Mouse (Mus musculus) embryonic facial prominence, embryonic 14.5 days (tissue): ENCODE measurements around the gene Cox7a2l. TPM values are rescaled to one million over a fixed set of nuclear protein-coding genes. Genes with fewer than 3 reads are reported as not detected.

Experiments
- ATAC-seq: fragments of 200-750 bp; cut with Nextera tagmentation; 2 replicates; pipeline ENCODE4 v1.8.0; 2017; ENCODE audit warnings: low read depth, moderate number of reproducible peaks, moderate TSS enrichment
- DNase-seq: peaks from one replicate; pipeline ENCODE4 v3.0.0-alpha.2; 2015; ENCODE audit warnings: low spot score
- H3K27ac ChIP-seq: fragments of 300-500 bp; sonication (generic); replicated peaks from 2 replicates; pipeline ENCODE4 v1.5.1; 2014; ENCODE audit warnings: low read depth, mild to moderate bottlenecking, low read length, moderate library complexity
- H3K27me3 ChIP-seq: fragments of 300-500 bp; sonication (generic); replicated peaks from 2 replicates; pipeline ENCODE4 v1.6.1; 2014; ENCODE audit warnings: low read length; ENCODE audit not compliant: control insufficient read depth, insufficient read depth
- H3K36me3 ChIP-seq: fragments of 300-500 bp; sonication (generic); 2 replicates; pipeline ENCODE4 v1.6.1; 2014; ENCODE audit warnings: low read length, mixed read lengths; ENCODE audit not compliant: control insufficient read depth, insufficient read depth
- H3K4me1 ChIP-seq: fragments of 300-500 bp; sonication (generic); 2 replicates; pipeline ENCODE4 v1.6.1; 2014; ENCODE audit warnings: antibody characterized with exemption, low read length; ENCODE audit not compliant: control insufficient read depth, insufficient read depth
- H3K4me2 ChIP-seq: fragments of 300-500 bp; sonication (generic); 2 replicates; pipeline ENCODE4 v1.6.1; 2014; ENCODE audit warnings: low read depth, mild to moderate bottlenecking, low read length, moderate library complexity, mixed read lengths
- H3K4me3 ChIP-seq: fragments of 300-500 bp; sonication (generic); 2 replicates; pipeline ENCODE4 v1.5.1; 2014; ENCODE audit warnings: low read depth, mild to moderate bottlenecking, low read length
- H3K9ac ChIP-seq: fragments of 300-500 bp; sonication (generic); 2 replicates; pipeline ENCODE4 v1.6.1; 2014; ENCODE audit warnings: low read depth, mild to moderate bottlenecking, low read length, moderate library complexity, mixed read lengths
- H3K9me3 ChIP-seq: fragments of 300-500 bp; sonication (generic); 2 replicates; pipeline ENCODE4 v1.6.1; 2016; ENCODE audit warnings: low read length; ENCODE audit not compliant: control insufficient read depth
- WGBS: fragments of 180-500 bp; shearing (Covaris S2); extraction: QIAGEN DNeasy Blood & Tissue Kit; methylation state at CpG from one replicate; pipeline ENCODE4 v1.1.7; 2014; 5-methylcytosine and 5-hydroxymethylcytosine counted together
- polyA plus RNA-seq: library from polyadenylated mRNA; unstranded; fragments of >200 nt; fragmentation: Nextera tagmentation; extraction: Ambion mirVana; gene quantifications from 2 replicates; pipeline ENCODE4 v1.2.1, GENCODE M21; 2014

The Cox7a2l gene
- polyA plus RNA-seq, 1 experiment from 2014 or later: 193 TPM

GRCm38 (mm10) chr17:83482817-83483536 lies 34.2 kb downstream of the Cox7a2l start:
- DNase-seq (no peak), ATAC-seq (no peak)
- no peaks in the 10 kb centered on the region for H3K4me1 ChIP-seq
- no peaks in the 10 kb centered on the region for H3K27me3 ChIP-seq
- H3K36me3 ChIP-seq: peaks cover 38% of the 10 kb centered on the region
- H3K4me3 ChIP-seq: no peak overlapping the region
- no peak overlapping the region for H3K9ac ChIP-seq
- 86% methylated on average over 7 of the region's 7 CpGs for WGBS
- H3K9me3 ChIP-seq: no peaks in the 10 kb centered on the region
- H3K27ac ChIP-seq: no peak overlapping the region
- no peak overlapping the region for H3K4me2 ChIP-seq

- Histone ChIP-seq H3K27me3 (no peaks in the 10 kb centered on the region), H3K4me3 (no peak overlapping the region), H3K4me1 (no peaks in the 10 kb centered on the region), H3K9ac (no peak overlapping the region), H3K9me3 (no peaks in the 10 kb centered on the region), H3K27ac (no peak overlapping the region), H3K36me3 (peaks cover 52% of the 10 kb centered on the region), H3K4me2 (no peak overlapping the region)
- WGBS: 74% methylated on average over 7 of the region's 7 CpGs
- 0 out of 2 replicates have a peak, but pooled peaks have one; percentile 4 for ATAC-seq
- DNase-seq: no peak
These were observed 35.6 kb downstream of the Cox7a2l start for GRCm38 (mm10) chr17:83481551-83481950.

- 95% methylated on average over 12 of the region's 12 CpGs for WGBS
- Histone ChIP-seq H3K4me1 (no peaks in the 10 kb centered on the region), H3K27me3 (no peaks in the 10 kb centered on the region), H3K9me3 (no peaks in the 10 kb centered on the region), H3K27ac (no peak overlapping the region), H3K4me3 (no peak overlapping the region), H3K4me2 (no peak overlapping the region), H3K9ac (no peak overlapping the region), H3K36me3 (peaks cover 95% of the 10 kb centered on the region)
- ATAC-seq: no peak
- DNase-seq: no peak
These were observed 40.0 kb downstream of the Cox7a2l start for GRCm38 (mm10) chr17:83477089-83477488.

- no peak overlapping the region for H3K4me3 ChIP-seq
- no peak overlapping the region for H3K27ac ChIP-seq
- ATAC-seq (no peak), DNase-seq (no peak)
- H3K9me3 ChIP-seq: no peaks in the 10 kb centered on the region
- H3K4me2 ChIP-seq: no peak overlapping the region
- H3K36me3 ChIP-seq: peaks cover 79% of the 10 kb centered on the region
- H3K4me1 ChIP-seq: no peaks in the 10 kb centered on the region
- H3K9ac ChIP-seq: no peak overlapping the region
- no peaks in the 10 kb centered on the region for H3K27me3 ChIP-seq
- WGBS: 88% methylated on average over 2 of the region's 2 CpGs
These were observed 47.5 kb downstream of the Cox7a2l start for GRCm38 (mm10) chr17:83469586-83469985.

- no peak for ATAC-seq
- Histone ChIP-seq H3K4me1 (no peaks in the 10 kb centered on the region), H3K36me3 (peaks cover 76% of the 10 kb centered on the region), H3K9ac (no peak overlapping the region), H3K27ac (no peak overlapping the region), H3K4me2 (no peak overlapping the region), H3K27me3 (no peaks in the 10 kb centered on the region), H3K4me3 (no peak overlapping the region), H3K9me3 (no peaks in the 10 kb centered on the region)
- 67% methylated on average over 6 of the region's 6 CpGs for WGBS
- no peak for DNase-seq
These were observed 50.4 kb downstream of the Cox7a2l start for GRCm38 (mm10) chr17:83466697-83467251.

- no peaks in the 10 kb centered on the region for H3K27me3 ChIP-seq
- H3K9ac ChIP-seq: no peak overlapping the region
- H3K27ac ChIP-seq: no peak overlapping the region
- H3K36me3 ChIP-seq: peaks cover 74% of the 10 kb centered on the region
- no peak overlapping the region for H3K4me2 ChIP-seq
- ATAC-seq (no peak), DNase-seq (no peak)
- WGBS: 91% methylated on average over 5 of the region's 5 CpGs
- no peaks in the 10 kb centered on the region for H3K9me3 ChIP-seq
- no peaks in the 10 kb centered on the region for H3K4me1 ChIP-seq
- no peak overlapping the region for H3K4me3 ChIP-seq
These were observed 51.2 kb downstream of the Cox7a2l start for GRCm38 (mm10) chr17:83465969-83466368.

- Histone ChIP-seq H3K4me1 (no peaks in the 10 kb centered on the region), H3K36me3 (peaks cover 87% of the 10 kb centered on the region), H3K4me3 (no peak overlapping the region), H3K9me3 (no peaks in the 10 kb centered on the region), H3K27me3 (no peaks in the 10 kb centered on the region), H3K27ac (no peak overlapping the region), H3K9ac (no peak overlapping the region), H3K4me2 (no peak overlapping the region)
- WGBS: 81% methylated on average over 1 of the region's 1 CpGs
- ATAC-seq (no peak), DNase-seq (no peak)
These were observed 59.9 kb downstream of the Cox7a2l start for GRCm38 (mm10) chr17:83457271-83457670.

GRCm38 (mm10) chr17:83453587-83453986 lies 63.5 kb downstream of the Cox7a2l start:
- ATAC-seq (no peak), DNase-seq (no peak)
- no peaks in the 10 kb centered on the region for H3K27me3 ChIP-seq
- 81% methylated on average over 5 of the region's 5 CpGs for WGBS
- no peaks in the 10 kb centered on the region for H3K9me3 ChIP-seq
- H3K36me3 ChIP-seq: peaks cover 89% of the 10 kb centered on the region
- H3K9ac ChIP-seq: no peak overlapping the region
- no peaks in the 10 kb centered on the region for H3K4me1 ChIP-seq
- no peak overlapping the region for H3K27ac ChIP-seq
- H3K4me3 ChIP-seq: no peak overlapping the region
- H3K4me2 ChIP-seq: no peak overlapping the region

GRCm38 (mm10) chr17:83452451-83452850 lies 64.7 kb downstream of the Cox7a2l start:
- Histone ChIP-seq H3K27ac (no peak overlapping the region), H3K4me2 (no peak overlapping the region), H3K4me1 (no peaks in the 10 kb centered on the region), H3K36me3 (peaks cover 88% of the 10 kb centered on the region), H3K4me3 (no peak overlapping the region), H3K9ac (no peak overlapping the region), H3K27me3 (no peaks in the 10 kb centered on the region), H3K9me3 (no peaks in the 10 kb centered on the region)
- WGBS: 94% methylated on average over 8 of the region's 8 CpGs
- ATAC-seq (no peak), DNase-seq (no peak)
